Mouse (Mus musculus): ENCODE measurements around the gene Cpb2.

The Cpb2 gene

DNA sequence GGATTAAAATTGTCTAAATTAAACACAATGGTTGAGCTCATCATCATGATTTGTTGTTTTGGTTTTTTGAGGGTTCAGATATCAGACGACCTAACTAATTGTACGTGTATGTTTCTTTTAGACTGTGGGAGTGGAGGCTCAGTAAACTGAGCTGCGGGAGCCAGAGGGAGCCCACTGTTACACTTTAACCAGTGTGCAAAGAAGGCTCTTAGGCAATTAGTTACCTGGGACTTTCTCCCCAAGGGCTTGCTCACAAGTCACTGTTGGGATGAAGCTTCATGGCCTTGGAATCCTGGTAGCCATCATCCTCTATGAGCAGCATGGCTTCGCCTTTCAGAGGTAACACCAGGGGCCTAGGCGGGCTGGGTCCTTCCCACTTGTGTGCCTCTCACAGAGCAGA lies at the start of gene Cpb2:
Cpb2 (plus strand) TSS at position 201 of the 400 bp plus-strand sequence.
- no peak for DNase-seq (ENCODE audit: low read depth, low spot score)

DNA sequence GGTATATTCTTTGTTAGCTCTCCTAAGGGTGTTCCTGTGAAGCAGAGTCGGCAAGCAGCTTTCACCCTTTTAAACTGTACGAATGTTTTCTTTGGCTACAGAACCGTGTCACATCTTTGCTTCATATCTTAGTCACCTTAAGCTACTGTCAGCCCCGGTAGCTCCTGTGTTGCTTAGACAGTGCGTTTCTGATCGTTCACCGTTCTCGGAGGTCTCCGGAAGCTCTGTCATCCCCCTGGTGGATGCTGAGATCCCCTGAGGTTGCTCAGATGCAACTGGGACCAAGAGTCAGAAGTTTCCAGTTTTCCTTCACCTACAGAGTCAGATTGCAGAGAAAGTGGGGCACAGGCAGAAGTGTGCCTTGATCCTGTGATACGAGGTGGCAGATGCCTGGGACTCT lies 49.7 kb upstream of the Cpb2 start:
- no peak for DNase-seq (ENCODE audit: low read depth, low spot score)

DNA sequence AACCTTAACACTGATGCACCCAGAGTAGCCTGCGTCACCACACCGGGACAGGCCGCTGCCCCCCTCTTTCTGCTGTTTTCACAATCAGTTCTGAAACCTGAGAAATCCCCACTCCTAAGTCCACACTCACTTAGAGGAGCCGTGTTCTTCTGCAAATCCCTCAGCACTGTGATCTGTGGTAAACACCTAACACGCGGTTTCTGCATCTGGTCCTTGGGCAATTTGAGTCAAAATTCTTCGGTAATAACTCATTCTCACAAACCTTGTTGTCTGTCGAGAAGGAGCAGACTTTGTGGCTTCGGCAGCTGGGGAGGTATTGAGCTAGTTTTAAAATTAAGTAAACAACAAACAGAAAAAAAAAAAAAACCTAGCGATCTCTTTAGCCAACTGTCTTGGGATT lies 49.2 kb upstream of the Cpb2 start:
- DNase-seq (ENCODE audit: low read depth, low spot score), result no peak

DNA sequence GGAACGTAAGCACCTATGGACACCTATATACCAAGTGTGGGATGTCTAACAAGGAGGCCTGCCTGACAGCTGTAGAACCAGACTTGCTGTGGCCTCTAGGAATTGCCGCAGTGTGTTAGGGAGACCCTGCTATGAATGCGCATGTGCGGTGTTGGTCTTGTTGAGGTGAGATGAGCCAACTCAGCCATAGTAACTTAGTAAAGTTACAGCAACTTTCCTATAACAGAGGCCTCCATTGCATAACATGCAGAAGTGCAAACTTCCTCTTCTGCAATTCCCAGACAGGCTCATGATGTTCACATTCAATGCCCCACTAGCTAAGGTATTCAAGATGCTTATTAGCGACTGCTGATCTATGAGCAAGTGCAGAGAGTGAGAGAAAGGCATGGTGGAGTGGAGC lies 46.6 kb upstream of the Cpb2 start:
- DNase-seq (ENCODE audit: low read depth, low spot score), result no peak

DNA sequence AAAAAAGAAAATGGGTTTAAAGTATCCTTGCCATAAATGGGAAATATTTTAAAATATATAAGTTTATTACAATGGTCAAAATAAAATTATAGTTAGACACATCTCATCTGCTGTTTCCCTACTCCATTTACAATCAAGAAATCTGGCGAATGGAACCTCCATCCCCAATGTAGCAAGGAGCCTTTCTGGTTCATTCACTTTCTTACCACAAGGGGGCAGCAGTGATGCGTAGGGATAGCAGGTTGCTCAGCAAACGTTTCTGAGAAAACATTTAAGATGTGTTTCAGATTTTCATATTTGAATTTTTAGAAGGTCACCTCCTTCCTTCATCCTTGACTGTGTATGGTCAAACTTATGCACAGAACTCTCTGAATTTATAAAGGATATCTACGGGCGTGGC lies 45.1 kb upstream of the Cpb2 start:
- DNase-seq (ENCODE audit: low read depth, low spot score), result peak; percentile 67

DNA sequence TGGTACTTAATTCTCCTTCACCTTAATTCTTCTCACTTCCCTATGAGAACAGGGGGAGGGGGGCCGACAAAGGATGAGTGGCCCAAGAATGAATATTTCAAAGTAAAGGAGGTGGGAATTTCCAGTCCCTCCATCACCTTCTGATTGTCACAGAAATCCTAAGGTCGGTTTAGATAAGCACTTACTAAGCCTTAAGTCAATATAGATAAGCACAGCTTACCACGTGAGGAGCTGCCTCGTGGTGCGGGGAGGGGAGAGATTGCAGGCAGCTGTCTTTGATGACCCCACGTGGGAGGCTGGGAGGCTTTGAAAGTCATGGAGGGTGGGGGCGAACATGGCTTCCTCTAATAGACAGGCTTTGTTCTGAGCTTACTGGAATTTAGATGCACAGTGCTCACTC lies 44.4 kb upstream of the Cpb2 start:
- no peak for DNase-seq (ENCODE audit: low read depth, low spot score)

DNA sequence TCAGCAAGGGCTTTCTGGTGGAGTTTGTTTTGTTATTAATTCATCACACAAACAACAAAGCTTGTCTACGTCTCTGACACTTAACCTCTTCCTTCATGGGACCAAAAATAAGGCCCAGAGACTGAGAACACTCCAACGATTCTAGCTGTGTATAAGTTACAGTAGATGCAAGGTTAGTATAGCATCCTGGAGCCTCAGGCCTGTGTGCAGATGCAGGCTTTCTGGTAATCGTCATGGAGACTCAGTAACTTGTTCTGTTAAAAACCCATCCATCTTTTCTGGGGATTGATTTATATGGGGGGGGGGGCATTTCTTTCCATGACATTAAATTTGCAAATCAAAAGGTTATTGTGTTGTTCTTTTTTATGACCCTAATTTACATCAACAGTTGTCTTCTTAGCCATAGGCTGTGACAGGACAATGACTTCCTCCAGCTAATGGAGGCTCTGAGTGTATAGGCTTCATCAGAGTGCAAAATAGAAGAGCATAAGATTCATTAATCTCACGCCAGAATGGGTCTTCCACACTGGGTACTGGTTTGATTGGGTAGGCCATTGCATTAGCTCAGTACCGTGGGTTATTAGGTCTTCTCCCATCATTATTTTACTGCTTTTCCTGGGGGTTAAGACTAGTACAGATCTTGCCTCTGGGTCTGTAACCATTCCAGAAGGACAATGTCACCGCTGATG lies 36.6 kb upstream of the Cpb2 start:
- no peak for DNase-seq (ENCODE audit: low read depth, low spot score)

DNA sequence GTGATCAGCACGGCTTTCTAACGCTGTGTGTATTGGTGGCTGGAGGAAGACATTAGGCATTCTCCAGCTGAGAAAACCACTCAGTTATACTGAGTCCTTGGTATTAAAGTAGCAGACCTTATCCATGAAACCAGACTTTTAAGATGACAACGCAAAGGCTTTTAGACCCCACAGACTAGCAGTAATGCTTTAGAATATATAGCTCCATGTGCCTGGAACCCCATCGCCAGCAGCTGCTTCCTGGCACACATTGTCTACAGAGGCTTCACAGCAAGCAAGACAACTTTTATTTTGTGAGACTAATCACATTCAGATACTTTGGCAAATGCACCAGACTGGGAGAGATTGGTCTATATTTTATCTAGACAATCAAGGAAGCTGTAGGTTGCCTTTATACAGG lies 35.8 kb upstream of the Cpb2 start:
- DNase-seq (ENCODE audit: low read depth, low spot score), result no peak

DNA sequence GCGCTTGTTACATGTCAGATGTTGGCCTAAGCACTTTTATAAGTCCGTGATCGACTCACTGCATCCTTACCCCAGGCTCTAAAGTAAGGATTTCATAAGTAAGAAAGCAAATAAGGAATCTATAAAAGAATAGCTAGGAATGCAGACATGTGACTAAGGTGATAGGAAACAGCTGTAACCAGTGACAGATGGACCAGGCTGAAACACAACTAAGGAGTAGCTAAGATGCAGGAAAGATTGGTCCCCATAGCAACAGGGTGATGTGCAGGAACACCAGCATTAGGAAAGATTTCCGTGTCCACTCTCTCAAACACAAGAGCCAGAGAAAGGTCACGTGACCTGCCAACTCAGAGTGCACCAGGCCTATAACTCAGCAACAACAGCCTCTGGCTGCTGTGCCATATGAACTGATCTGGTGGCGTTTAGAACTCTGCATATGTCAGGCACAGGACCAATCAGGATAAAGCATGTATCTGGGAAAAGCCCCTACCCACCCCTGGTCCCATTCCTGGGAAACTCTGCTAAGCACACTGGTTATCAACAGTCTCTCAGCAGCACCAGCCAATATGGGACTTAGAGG lies 33.4 kb upstream of the Cpb2 start:
- no peak for DNase-seq (ENCODE audit: low read depth, low spot score)

DNA sequence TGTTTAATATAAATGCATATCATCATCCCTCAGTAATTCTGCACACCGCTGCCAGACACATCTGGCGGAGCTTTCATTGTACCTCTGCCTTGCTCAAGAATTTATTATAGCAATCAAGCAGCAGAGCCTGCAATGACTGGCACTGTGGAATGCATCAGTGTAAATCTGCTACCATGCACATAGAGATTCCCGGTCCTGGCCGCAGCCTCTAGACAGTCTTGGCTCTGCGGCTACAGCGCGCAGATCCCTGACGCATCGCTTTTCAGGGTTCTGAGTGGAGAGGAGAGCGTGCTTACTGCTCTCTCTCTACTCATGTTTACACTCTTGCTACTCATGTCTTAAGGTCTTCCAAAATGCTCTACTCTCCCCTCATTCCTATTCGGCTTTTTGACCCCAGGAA lies 28.3 kb upstream of the Cpb2 start:
- no peak for DNase-seq (ENCODE audit: low read depth, low spot score)

DNA sequence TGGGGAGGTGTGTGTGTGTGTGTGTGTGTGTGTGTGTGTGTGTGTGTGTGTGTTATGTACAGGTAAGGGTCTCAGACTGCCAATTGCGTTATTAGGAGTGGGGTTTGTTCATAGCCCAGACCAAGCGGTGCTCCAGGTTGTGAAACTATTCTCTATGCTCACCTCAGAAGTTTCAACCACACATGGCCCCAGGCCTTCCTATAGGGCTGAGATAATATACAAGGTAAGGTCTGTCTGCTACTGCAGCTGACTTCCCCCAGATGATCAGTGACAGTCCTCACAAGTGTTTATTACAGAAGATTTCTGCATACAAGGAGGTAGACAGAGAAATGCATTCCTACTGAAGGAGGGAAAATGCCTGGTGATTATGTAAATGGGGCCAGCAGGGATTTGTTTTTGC lies 23.2 kb upstream of the Cpb2 start:
- DNase-seq (ENCODE audit: low read depth, low spot score), result no peak

DNA sequence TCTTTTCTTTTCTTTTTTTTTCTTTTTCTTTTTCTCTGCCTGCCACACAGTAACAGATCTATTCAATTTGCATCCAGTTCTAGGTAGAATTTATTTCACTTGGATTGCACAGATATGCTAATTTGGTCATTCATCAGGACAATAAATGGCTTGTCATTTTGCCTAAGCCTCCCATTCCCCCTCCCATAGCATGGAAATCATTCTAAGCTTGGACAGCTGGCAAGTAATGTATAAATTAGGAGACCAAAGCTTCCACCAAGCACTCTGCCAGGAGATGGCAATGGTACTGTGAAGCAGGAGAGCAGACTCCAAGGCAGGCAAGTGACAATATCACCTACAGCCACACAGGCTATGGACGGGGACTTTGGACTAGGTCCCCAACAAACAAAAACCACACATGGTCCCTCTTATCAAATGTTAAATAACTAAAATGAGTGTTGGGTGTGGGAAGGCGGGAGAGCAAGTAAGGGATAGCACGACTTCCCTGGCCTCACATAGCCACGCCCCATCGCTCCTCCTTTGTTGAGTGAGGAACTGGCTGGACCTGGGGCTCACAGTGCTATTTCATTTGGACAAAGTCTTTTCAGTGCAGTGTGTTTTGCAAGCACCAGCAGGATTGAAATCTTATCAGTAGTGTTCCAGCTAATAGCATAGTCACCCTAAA lies 22.7 kb upstream of the Cpb2 start:
- no peak for DNase-seq (ENCODE audit: low read depth, low spot score)

DNA sequence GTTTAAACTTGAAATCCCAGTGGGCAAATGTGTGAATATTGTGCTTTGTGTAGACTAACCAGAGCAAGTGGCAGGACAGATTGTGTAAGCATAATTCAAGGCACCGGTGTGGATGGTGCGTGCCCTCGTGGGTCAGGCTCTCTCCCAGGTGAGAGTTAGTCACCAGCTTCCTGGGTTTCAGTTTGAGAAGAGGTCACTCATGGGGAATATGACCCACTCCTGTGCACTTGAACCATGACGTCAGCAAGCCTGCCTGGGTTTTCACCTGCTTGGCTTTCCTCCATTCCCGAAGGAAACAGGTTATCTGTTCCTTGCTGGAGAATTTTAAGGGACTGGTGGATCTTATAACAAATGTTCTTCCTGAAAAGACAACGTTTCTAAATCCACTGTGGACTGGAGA lies 19.7 kb upstream of the Cpb2 start:
- no peak for DNase-seq (ENCODE audit: low read depth, low spot score)

DNA sequence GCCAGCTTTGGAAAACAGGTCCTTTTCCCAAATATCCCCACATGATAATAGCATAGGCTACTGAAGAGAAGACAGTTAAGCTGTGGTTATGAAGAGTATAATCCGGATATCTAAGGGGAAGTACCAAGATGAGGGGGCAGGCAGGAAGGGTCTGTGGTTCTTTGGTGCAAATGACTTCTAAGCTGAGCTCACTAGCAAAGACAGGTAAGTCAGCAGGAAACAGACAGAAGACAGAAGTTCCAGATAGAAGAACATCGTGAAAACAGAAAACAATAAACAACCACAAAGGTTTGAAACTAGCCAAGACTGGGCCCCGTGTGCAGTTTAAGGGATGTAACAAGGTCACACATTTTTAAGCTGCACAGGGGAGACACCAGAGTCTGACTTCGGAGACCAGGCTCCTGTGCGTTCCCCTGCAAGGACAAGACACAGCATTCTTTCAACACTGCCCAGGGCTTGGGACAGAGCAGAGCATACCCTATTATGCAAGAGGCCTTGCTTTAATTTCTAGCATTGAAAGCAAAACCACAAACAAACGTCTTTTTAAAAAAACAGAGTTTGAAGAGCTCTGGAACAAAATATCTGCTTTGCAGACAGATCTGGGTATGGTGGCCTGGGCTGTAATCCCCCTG lies 14.5 kb upstream of the Cpb2 start:
- no peak for DNase-seq (ENCODE audit: low read depth, low spot score)

DNA sequence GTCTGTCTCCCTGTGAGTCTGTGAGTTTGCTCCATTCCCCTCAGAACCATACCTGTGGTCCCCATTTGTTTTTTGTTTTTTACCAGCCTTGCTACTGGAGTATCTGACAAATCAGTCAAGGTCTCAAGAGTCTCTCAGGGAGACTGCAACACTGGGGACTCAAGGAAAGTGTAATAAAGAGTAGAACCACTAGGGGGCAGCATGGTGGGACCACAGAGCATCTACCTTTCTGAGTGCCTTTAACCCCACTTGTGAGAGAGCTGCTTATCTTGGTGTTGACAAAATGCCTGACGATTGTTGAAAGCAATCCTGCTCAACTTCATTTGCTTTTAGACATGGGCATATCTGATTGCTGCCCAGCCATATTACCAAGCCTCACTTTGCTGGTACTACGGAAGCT lies 12.3 kb upstream of the Cpb2 start:
- peak; percentile 72 for DNase-seq (ENCODE audit: low read depth, low spot score)

DNA sequence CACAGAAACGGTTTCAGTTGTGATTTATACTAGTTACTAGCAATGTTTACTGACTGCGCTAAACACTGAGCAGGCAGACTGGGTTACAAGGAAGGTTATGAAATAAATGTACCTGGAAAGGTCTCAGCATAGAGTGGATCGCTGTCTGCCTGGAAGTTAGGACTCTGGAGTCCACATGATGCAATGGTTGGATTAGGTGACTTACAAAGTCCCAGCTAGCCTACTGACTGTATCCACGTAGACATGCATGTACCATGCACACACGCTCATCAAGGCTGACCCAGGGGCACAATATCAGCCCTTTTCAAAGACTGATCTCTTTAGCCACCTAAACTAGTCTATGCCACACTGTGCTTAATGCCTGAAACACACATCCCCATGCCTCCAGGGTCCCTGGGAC lies 9.0 kb upstream of the Cpb2 start:
- DNase-seq (ENCODE audit: low read depth, low spot score), result no peak

DNA sequence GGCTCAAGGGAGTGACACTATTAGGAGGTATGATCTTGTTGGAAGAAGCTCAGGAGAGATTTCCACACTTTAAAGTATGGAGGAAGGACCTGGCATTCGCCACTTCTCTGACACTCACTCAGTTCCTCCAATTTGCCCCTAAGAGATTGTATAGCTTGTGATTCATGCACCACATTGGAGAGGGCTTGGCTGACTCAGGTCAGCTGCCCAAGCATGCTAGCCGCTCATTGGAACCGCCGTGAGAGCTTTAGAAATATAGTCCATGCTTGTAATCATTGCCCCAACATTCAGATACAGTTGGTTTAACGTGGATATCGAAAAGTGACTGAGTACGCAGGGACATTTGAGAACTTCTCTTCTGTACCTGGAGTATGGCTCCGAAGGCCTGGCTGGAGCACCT lies 6.5 kb upstream of the Cpb2 start:
- no peak for DNase-seq (ENCODE audit: low read depth, low spot score)

DNA sequence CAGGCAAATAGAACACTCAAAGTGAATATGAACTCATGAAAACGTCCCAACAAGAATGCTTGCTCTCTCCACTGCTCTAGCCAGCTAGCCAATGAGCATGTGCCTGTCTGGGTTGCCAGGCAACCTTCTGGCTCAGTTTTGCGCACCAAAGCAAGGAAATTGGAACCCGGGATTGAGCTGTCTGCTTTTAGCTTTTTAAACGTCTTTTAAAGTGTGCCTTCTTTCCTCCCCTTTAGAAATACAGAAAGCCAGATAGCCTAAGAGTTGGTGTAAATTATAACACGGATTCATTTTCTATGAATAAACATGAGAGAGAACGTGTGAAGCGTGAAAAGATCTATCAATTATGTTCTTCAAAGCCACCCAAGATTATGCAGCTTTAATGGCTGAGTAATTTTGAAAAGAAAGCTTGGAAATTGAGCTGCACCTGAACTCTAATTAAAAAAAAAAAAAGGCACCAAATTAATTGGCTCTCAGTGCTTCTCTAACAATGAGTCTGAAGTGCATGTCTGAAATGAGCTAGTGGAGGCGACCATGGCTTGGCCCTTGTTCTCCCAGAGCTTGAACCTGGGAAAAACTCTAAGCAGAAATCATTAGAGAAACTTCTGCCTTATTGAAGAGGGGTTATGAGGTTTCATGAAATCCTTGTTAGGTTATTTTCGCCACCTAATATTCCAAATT lies 6.0 kb upstream of the Cpb2 start:
- DNase-seq (ENCODE audit: low read depth, low spot score), result peak; percentile 31

DNA sequence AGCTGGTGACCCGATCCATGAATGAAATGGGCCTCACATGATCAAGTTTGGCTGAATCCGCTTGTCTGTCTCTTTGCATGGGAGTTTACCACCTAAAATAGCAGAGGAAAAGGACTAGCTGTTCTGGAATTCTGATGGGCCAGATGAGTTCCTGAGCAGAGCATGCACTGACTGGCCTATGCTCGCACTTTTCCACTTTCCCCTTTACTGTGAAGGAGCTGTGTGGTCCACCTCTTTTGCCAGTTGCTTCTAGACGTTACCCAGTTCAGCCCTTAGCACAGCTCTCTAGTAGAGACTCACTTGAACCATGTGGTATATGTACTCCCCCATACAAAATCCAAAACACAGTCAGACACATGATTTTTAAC lies 5.5 kb upstream of the Cpb2 start:
- DNase-seq (ENCODE audit: low read depth, low spot score), result no peak

DNA sequence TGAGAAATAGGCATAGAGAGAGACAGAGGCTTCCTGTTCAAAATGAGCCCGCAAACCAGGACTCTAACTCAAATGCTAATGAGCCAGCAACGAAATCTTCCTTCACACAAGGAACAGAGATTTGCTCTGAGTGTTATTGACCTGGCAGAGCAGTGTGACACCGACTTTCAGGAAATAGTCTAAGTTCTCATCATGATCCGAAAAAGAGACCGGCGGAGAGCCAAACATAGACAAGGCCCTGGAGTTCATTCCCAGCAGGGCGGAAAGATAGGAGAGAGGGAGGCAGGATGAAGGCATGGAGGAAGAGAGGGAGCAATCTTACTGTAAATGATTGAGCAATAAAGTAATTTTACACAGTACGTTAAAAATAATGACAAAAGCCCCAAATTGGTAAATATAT lies 5.0 kb upstream of the Cpb2 start:
- DNase-seq (ENCODE audit: low read depth, low spot score), result no peak

DNA sequence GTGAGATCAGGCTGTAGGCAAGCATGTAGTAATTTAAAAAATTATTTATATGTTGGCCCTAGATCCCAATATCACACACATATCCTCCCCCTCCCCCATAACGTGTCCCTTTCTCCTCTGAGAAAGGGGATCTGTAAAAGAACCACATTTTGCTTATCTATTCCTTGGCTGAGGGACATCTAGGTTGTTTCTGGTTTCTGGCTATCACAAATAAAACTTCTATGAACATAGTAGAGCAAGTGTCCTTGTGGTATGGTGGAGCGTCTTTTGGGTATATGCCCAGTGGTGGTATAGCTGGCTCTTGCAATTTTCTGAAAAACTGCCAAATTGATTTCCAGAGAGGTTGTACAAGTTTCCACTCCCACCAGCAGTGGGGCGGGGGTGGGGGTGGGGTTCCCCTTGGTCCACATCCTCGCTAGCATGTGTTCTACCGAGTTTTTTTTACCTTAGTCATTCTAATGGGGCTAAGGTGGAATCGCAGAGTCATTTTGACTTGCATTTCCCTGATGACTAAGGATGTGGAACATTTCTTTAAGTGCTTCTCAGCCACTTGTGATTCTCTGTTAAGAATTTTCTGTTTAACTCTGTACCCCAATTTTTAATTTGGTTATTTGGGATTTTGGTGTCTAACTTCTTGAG lies 3.9 kb upstream of the Cpb2 start:
- no peak for DNase-seq (ENCODE audit: low read depth, low spot score)

Data from R1 (cell line).